Mouse (Mus musculus) right cerebral cortex, adult 2 months (tissue): Measurements from ENCODE around the gene Trank1.

Source experiments
- DNase-seq, 2 experiments: peaks; one replicate each; pipeline ENCODE4 v3.0.0; 2021 to 2022; ENCODE audit warnings: low spot score in 2 of 2

The Trank1 gene

DNA sequence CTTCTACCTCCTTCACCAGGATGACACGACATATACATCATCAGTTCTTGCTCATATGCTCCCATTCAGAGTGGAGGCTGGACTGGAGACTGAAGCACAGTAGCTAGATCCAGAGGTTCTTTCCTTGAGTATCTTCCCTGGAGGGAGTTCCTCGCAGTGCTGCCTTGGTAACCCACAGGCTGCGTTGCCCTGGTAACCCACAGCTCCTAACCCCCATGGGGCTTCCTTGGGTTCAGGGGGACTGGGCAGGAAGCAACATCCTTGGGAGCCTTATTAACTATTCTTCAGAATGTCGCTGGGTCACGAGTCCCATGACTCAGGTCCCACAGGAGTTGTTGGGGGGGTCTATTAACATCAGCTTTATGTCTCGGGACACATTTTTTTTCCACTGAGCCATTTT, 113.6 kb downstream of the Trank1 start:
- no peak for DNase-seq

DNA sequence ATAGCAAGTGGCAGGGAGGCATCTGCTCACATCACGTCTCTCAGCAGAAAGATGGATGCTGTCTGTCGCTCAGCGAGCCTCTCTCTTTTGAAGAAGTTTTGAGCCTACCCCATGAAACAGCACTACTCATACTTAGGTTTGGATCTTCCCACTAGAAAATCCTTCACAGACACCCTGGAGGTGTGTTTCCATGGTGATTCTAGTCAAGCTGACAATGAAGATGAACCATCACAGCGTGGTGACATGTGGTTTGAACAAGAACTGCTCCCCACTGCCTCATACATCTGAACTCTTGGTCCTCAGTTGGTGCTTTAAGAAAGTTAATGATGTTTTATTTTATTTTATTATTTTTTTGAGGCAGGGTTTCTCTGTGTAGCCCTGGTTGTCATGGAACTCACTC, 114.4 kb downstream of the Trank1 start:
- DNase-seq = no peak

DNA sequence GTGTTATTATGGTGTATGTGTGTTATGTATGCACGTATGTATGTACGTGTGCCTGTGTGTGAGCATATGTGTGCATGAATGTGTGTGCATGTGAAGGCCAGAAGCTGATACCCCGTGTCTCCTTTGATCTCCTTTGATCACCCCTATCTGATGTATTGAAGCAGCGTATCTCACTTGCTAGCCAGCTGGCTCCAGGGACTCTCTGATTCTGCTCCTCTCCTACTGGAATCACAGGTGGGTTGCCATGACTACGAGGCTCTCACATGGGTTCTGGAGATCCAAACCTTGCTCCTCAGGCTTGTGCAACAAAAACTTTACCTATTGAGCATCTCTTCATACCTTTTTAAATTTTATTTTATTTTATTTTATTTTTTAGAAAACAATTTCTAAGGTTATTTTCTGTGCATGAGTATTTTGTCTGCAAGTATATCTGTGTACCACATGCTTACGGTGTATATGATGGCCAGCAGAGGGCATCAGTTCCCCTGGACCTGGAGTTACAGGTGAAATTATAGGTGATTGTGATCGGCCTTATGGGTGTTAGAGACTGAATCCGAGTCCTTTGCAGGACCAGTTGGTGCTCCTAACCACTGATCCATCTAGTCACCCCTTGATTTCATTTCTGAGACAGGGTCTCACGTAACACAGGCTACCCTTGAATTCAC, 116.5 kb downstream of the Trank1 start:
- no peak for DNase-seq

DNA sequence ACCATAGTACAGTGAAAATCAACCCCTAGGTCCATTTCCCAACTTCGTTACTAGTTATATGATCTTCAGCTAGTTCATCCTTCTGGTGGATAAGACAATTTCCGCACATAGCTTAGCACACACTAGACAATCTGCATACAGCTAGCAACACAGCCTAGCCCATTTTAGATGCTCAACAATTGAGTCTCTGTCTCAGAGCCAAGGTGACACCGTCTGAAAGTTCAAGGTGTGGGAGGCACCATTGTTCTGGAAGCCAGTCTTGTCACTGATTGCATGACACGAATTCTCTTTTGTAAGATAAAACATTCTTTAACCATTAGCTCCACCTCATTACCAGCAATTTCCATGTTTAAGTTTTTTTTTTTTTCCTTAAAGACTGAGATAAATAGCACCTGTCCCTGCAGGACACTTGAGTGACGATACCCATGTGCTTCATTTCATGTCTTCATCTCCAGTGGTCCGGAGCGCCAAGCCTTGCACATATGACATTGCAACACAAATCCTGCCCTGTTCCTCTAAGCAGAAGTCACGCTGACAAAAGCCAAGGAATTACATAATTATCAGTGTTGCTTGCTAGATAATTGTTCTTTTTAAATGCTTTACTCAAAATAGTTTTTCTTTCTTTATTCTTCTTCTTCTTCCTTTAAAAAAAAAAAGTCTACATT, 117.3 kb downstream of the Trank1 start:
- DNase-seq = no peak

DNA sequence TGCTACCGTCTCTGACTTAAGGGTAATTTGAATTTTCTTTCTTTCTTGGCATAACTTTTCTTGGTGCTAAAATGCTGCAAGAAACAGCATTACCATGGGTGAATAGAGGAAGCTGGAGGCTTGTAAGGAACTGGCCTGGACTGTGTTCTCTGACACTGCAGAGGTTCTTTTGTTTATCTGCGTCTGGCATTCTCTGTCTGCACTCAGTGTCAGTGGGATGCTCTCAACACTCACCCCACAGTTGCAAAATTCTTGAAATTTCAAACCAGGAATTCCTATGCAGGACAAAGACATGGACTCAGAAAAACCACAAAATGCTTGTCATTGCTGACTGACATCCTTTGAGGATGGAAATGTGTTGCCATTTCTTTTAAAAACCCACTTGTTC, 117.8 kb downstream of the Trank1 start:
- no peak for DNase-seq

DNA sequence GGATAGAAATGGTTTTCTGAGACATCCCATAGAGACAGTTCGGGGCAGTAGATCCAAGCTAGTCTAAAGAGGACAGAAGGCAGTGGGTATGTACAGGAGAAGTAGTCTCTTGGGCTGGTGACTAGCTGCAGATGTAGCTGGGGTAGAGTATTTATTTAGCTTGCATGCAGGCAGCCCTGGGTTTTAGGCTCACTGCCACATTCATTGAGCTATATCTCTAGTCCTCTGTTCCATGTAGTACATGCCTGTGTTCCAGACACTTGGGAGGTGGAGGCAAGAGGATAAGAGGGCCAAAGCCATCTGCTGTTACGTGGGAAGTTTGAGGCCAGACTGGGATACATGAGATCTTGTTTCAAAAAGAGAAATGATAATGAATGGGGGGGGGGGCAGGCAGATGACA, 123.9 kb downstream of the Trank1 start:
- DNase-seq = no peak

DNA sequence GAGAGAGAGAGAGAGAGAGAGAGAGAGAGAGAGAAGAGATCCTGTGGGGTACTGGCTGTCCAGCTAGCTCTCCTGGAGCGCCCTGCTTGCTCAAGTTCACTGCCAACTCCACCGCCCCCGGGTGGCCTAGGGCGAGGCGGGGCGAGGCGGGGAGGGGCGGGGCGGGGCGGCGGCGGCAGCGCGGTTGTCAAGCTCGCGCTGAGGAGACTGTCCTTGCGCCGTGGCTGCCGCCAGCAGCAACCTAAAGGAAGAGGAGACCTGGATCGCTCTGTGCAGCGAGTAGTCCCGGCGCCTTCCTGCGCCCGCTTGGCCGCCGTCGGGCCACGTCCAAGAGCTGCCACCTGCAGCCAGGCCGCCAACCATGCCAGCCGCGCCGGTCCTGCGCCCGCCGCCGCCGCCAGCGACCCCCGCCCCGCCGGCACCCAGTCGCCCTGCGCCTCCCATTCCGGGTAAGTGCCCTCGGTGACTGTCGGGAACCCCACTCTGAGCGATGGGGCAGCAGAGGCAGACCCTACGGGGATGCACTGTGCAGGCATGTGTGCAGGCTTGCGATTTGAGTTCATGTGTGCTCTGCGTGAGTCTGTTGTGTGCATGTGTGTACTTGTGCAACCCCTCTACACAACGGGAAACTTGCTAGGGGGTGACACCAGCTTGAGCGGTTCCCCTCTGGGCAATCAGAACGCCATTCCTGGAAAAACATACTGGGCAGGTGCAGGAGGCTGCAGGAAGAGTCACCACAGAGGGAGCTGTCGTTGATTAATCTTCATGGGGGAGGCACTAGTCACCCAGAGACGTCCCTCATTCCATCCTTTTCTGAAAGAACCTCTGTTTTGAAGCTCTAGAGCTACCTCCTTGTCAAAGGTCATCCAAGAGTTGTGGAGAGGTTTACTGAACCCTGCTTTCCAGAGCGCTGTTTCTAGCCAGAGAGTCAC, 127.6 kb downstream of the Trank1 start, which contains the start of gene Dclk3:
Gene Dclk3 (plus strand): TSS at position 178 of the 932 bp plus-strand sequence.
- DNase-seq = peak in 1 of 2 experiments; percentile 44

DNA sequence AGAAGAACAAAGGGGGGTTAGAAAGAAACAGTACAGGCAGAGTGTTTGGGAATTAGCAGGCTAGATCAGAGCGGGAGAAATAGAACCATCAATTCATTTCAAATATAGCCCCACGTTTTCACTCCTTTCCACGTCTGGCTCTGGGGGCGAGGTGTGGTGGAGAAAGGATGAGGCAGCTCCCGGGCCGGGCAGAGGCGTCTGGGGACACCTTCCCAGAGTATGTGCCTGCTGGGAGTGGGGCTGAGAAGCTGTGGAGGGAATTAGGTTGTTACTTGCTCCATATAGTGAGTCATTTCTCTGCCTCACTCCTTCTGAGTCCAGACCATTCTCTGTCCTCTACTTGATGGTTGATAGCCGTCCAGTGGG, 128.3 kb downstream of the Trank1 start:
- DNase-seq = peak; percentile 68 to 78

DNA sequence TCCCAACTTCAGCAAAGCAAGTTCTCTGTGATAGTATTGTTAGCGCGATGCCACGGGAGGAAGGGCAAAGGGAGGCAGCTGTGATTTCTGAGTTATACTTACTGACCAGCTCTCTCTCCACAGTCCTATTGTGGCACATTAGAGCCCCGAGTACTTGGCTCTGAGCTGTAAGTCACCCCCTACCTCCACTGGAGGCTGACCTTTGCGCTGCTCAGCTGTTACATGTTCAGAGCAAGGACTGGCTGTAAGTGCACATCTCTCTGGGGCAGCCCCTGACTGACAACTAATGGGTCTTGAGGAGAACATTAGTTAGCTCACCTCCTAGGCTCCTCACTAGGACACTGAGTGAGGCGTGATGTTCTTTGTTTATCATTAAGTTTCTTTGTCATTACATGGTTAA, 128.9 kb downstream of the Trank1 start:
- no peak for DNase-seq

DNA sequence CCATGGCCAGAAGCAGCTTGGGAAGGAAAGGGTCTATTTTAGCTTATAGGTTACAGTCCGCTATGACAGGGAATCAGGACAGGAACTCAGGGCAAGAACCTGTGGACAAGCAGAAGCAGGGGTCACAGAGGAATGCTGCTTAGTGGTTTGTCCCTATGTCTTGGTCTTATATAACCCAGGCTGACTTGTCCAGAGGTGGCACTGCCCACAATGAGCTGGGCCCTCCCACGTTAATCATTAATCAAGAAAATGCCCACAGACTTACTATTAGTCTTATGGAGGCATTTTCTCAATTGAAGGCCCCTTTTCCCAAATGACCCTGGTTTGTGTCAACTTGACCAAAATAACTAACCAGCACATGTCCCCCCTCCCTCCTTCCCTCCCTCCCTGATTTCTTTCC, 129.6 kb downstream of the Trank1 start:
- DNase-seq = no peak
